Mouse (Mus musculus) liver, embryonic 14.5 days (tissue): Measurements from ENCODE around the gene Gm13212. TPM values are rescaled to one million over a fixed set of nuclear protein-coding genes. Genes with fewer than 3 reads are reported as not detected.
"Not testable (repeated sequence)": the region's sequence is repeated elsewhere in the genome, so short reads cannot be mapped to it uniquely, and the experiment has no call there.

ENCODE experiments used
- ATAC-seq: fragments of 200-750 bp; cut with Nextera tagmentation; 2 replicates; pipeline ENCODE4 v1.8.0; 2017; ENCODE audit warnings: moderate number of reproducible peaks, mild to moderate bottlenecking, moderate library complexity; ENCODE audit not compliant: insufficient read depth
- DNase-seq, 3 experiments: peaks; one replicate each; pipeline ENCODE4 v3.0.0-alpha.2; 2012 to 2013; ENCODE audit warnings: low read depth in 3 of 3, low spot score in 3 of 3
- H3K27ac ChIP-seq: fragments of 300-500 bp; sonication (generic); 2 replicates; pipeline ENCODE4 v1.5.1; 2014; ENCODE audit warnings: moderate library complexity, mild to moderate bottlenecking, control low read depth, inconsistent platforms
- H3K27me3 ChIP-seq: fragments of 300-500 bp; sonication (generic); 2 replicates; pipeline ENCODE4 v1.6.1; 2014; ENCODE audit warnings: mild to moderate bottlenecking, low read length, moderate library complexity; ENCODE audit not compliant: control insufficient read depth, insufficient read depth
- H3K36me3 ChIP-seq: fragments of 300-500 bp; sonication (generic); replicated peaks from 2 replicates; pipeline ENCODE4 v1.6.1; 2014; ENCODE audit warnings: low read depth; ENCODE audit not compliant: control insufficient read depth, insufficient read depth
- H3K4me1 ChIP-seq, 2 experiments: fragments of 200-500 bp in 1 of 2; fragments of 300-500 bp in 1 of 2; sonication (generic) in 1 of 2; replicated peaks; 2 replicates each; pipeline ENCODE4 v1.6.1; 2012 to 2014; ENCODE audit warnings: antibody characterized with exemption in 1 of 2, inconsistent platforms in 1 of 2, low read length in 1 of 2; ENCODE audit not compliant: control insufficient read depth in 2 of 2, insufficient read depth in 2 of 2
- H3K4me2 ChIP-seq: fragments of 300-500 bp; sonication (generic); 2 replicates; pipeline ENCODE4 v1.6.1; 2014; ENCODE audit warnings: low read depth, mild to moderate bottlenecking, control low read depth, moderate library complexity
- H3K4me3 ChIP-seq, 2 experiments: fragments of 200-500 bp in 1 of 2; fragments of 300-500 bp in 1 of 2; sonication (generic) in 1 of 2; 2 replicates each; pipeline ENCODE4 v1.5.1; 2012 to 2014; ENCODE audit warnings: low read depth in 2 of 2, low read length in 2 of 2, mild to moderate bottlenecking in 2 of 2, control low read depth in 1 of 2, inconsistent platforms in 1 of 2, moderate library complexity in 1 of 2; ENCODE audit not compliant: insufficient read depth in 1 of 2
- H3K9ac ChIP-seq: fragments of 300-500 bp; sonication (generic); replicated peaks from 2 replicates; pipeline ENCODE4 v1.6.1; 2014; ENCODE audit warnings: mild to moderate bottlenecking, control low read depth, moderate library complexity
- H3K9me3 ChIP-seq: fragments of 300-500 bp; sonication (generic); 2 replicates; pipeline ENCODE4 v1.6.1; 2016; ENCODE audit warnings: low read length, mixed read lengths; ENCODE audit not compliant: control insufficient read depth
- CTCF ChIP-seq: IDR thresholded peaks from 2 replicates; pipeline ENCODE4 v1.5.1; 2016; ENCODE audit warnings: antibody characterized with exemption, low read depth, control low read depth
- EP300 ChIP-seq: IDR thresholded peaks from 2 replicates; pipeline ENCODE4 v1.6.1; 2016; ENCODE audit warnings: antibody characterized with exemption, low read depth
- WGBS: fragments of 180-500 bp; shearing (Covaris S2); extraction: QIAGEN DNeasy Blood & Tissue Kit; methylation state at CpG from one replicate; pipeline ENCODE4 v1.1.7; 2014; ENCODE audit not compliant: insufficient replicate concordance; 5-methylcytosine and 5-hydroxymethylcytosine counted together
- polyA plus RNA-seq, 2 experiments: library from polyadenylated mRNA; depleted of rRNA in 1 of 2; stranded (reverse) in 1 of 2; unstranded in 1 of 2; fragments of >200 nt; fragmentation: Nextera tagmentation in 1 of 2; extraction: Ambion mirVana in 1 of 2; gene quantifications; 2 replicates each; pipeline versions ENCODE4 v1.2.1 to v1.2.3; 2012 to 2014

The Gm13212 gene
- polyA plus RNA-seq (2012; rRNA removed), result 0.52 and 1.2 TPM in 2 replicates
- polyA plus RNA-seq (2014; fragmentation: Nextera tagmentation; extraction: Ambion mirVana), result 2.3 and 2.7 TPM in 2 replicates

DNA sequence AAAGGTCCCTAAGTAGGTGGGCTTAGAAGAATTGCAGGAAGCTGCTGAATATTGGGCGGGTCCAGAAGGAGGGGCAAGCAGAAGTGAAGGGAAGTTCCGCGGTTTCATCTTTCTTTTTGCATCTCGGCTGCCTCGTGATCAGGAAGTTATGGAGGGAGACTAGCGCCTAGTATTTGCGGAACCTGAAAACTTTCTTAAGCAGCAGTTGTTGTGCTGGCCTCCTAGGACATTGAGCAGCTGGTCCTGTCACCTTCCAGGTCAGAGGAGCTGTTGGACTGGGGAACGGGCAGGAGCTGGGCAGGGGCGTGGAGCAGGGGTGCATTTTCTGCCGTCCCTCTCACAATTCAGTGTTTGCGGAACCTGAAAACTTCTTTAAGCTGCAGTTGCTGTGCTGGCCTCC lies at the start of gene Gm13212:
Gene Gm13212 (plus strand): TSS at position 89 of the 400 bp plus-strand sequence.
- H3K4me2 ChIP-seq, result peak within 1 kb of the TSS; percentile 14
- H3K27me3 ChIP-seq, H3K9me3 ChIP-seq, H3K27ac ChIP-seq, H3K4me1 ChIP-seq, H3K36me3 ChIP-seq: not testable (repeated sequence)
- 0 out of 2 replicates have a peak within 1 kb of the TSS, but pooled peaks have one; percentile 12 for H3K9ac ChIP-seq
- WGBS, result 9% methylated on average over 11 of the region's 11 CpGs
- peak; percentile 71; the same call in 1 of the 2 replicates for ATAC-seq
- DNase-seq, result peak in 2 of 3 experiments; percentile 27 to 34
- peak within 1 kb of the TSS; percentile 43 to 61 for H3K4me3 ChIP-seq

DNA sequence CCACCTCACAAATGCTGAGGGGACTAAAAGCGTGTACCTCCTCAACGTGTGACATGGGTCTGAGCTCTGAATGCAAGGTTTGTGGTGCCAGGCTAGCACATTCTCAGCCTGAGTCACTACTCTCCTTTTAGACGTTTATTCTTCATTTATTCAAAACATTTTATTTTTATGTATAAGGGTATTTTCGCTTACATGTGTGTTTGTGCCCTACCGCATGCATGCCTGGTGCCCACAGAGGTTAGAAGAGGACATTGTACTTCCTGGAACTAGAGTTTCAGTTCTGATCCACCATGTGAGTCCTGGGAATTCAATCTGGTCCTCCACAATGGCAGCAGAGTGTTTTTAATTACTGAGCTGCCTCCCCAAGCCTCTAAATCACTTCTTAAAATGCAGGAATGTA lies 41.1 kb upstream of the Gm13212 start:
- 58% methylated on average over 5 of the region's 5 CpGs for WGBS
- not testable (repeated sequence) for ATAC-seq, H3K9ac ChIP-seq, H3K4me2 ChIP-seq, H3K36me3 ChIP-seq, H3K9me3 ChIP-seq, H3K4me3 ChIP-seq, H3K4me1 ChIP-seq, DNase-seq, H3K27me3 ChIP-seq, H3K27ac ChIP-seq

DNA sequence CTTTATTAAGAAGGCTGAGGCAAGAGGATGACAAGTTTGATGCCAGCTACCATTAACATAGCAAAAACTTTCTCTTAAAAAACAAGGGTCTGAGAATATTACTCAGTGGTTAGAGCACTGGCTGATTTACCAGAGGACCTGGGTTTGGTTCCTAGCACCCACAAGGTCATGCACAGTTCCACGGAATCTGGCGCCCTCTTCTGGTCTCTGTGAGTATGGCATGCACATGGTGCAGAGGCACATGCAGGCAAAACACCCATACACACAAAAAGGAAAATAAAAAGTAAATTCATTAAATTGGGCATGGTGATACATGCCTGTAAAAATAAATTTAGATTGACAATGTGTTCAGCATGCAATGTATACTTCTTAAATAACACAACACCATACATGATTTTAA lies 39.9 kb upstream of the Gm13212 start:
- not testable (repeated sequence) for H3K9me3 ChIP-seq, H3K36me3 ChIP-seq, DNase-seq, H3K4me1 ChIP-seq, ATAC-seq, H3K27me3 ChIP-seq, H3K4me3 ChIP-seq, H3K9ac ChIP-seq, H3K4me2 ChIP-seq, H3K27ac ChIP-seq
- TF ChIP-seq CTCF, result peak; percentile 41
- 21% methylated on average over 2 of the region's 2 CpGs for WGBS

DNA sequence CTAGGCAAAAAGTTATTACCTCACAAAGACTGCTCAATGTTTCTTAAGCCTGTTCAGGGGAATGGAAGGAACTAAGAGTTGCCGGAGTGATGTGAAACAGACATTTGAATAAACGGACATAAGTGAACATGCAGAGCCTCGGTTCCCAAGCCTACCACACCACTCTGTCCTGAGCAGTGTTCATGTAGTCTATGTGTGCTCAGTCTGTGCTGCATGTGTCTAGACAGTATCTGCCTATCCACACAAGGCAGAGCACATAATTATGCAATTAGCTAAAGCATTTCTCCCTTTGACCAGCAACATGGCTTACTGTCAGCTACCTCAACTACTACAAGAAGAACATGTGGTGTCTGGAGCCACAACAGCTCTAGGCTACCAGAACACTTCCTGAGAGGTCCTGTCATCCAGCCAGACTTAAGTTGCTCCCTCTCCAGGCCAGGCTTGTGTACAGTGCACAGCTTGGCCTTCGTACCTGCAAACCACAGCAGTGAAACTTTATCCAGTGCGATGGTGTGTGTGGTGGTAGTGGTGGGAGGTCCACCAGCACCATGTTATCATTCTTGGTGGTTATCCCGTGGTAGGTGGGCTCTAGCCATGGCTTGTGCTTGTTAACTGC lies 39.1 kb upstream of the Gm13212 start:
- not testable (repeated sequence) for H3K27me3 ChIP-seq, H3K9me3 ChIP-seq, H3K9ac ChIP-seq, H3K4me1 ChIP-seq, H3K4me2 ChIP-seq, ATAC-seq, H3K36me3 ChIP-seq, H3K27ac ChIP-seq, H3K4me3 ChIP-seq, DNase-seq
- WGBS, result 58% methylated on average over 6 of the region's 6 CpGs

DNA sequence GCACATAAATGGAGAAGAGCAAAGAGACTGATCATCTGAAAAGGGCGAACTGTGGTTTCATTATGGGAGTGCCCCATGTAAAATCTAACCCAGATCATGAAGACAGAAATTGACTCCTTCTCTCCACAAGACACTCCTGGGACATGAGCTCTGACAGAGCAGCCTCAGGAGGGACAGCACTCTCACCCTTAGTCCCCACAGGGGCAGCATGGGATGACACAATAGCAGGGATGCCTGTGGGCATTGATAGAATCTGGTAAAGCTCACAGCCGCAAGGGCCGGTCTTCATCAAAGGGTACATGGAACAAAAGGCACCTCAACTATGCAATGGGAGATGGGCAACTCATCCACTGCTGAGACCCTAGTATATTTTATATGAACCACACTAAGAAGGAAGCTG lies 38.5 kb upstream of the Gm13212 start:
- WGBS, result 80% methylated on average over 3 of the region's 3 CpGs
- H3K4me3 ChIP-seq, H3K9me3 ChIP-seq, H3K9ac ChIP-seq, DNase-seq, H3K27ac ChIP-seq, ATAC-seq, H3K36me3 ChIP-seq, H3K4me2 ChIP-seq, H3K27me3 ChIP-seq, H3K4me1 ChIP-seq: not testable (repeated sequence)

DNA sequence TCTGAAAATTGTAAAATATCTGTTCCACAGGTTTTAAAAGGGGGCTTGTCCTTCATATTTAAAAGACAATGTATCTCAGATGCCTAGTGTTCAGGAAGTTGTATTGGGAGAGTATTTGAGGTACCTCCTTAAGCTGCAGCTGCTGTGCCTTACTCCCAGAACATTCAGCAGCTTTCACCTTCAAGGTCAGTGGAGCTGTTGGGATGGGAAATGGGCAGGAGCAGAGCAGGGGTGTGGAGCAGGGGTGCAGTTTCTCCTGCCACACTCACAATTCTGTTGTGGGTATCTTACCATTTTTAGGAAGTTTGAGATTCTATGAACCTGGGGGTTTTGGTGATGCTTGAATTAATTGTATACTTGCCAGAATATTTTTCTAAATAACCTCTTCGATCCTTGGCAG lies 28.3 kb upstream of the Gm13212 start:
- Histone ChIP-seq H3K9ac (no peak overlapping the region), H3K27me3 (no peaks in the 10 kb centered on the region), H3K27ac (no peak overlapping the region), H3K4me1 (no peaks in the 10 kb centered on the region), H3K4me3 (no peak overlapping the region), H3K36me3 (no peaks in the 10 kb centered on the region), H3K9me3 (peaks cover 5% of the 10 kb centered on the region), H3K4me2 (no peak overlapping the region)
- no peak for TF ChIP-seq EP300
- no peak for TF ChIP-seq CTCF
- no peak for ATAC-seq
- DNase-seq, result no peak
- 40% methylated on average over 1 of the region's 1 CpGs for WGBS
